Mouse (Mus musculus) heart, postnatal 0 days (tissue): Measurements from ENCODE around the gene St3gal3. TPM values are rescaled to one million over a fixed set of nuclear protein-coding genes. Genes with fewer than 3 reads are reported as not detected.

ENCODE experiments used
- ATAC-seq: fragments of 200-750 bp; cut with Nextera tagmentation; 2 replicates; pipeline ENCODE4 v1.8.0; 2017; ENCODE audit warnings: low read depth, moderate number of reproducible peaks, moderate library complexity; ENCODE audit not compliant: insufficient read depth
- DNase-seq: peaks from one replicate; pipeline ENCODE4 v3.0.0-alpha.2; 2016; ENCODE audit warnings: low spot score
- H3K27ac ChIP-seq: fragments of 300-500 bp; sonication (generic); 2 replicates; pipeline ENCODE4 v1.5.1; 2014; ENCODE audit warnings: low read depth, mild to moderate bottlenecking
- H3K27me3 ChIP-seq: fragments of 300-500 bp; sonication (generic); 2 replicates; pipeline ENCODE4 v1.6.1; 2014; ENCODE audit warnings: low read length, mixed read lengths; ENCODE audit not compliant: control insufficient read depth, insufficient read depth
- H3K36me3 ChIP-seq: fragments of 300-500 bp; sonication (generic); replicated peaks from 2 replicates; pipeline ENCODE4 v1.6.1; 2014; ENCODE audit warnings: low read length, mixed read lengths; ENCODE audit not compliant: control insufficient read depth, insufficient read depth
- H3K4me1 ChIP-seq: fragments of 300-500 bp; sonication (generic); 2 replicates; pipeline ENCODE4 v1.6.1; 2014; ENCODE audit warnings: antibody characterized with exemption; ENCODE audit not compliant: control insufficient read depth, insufficient read depth
- H3K4me2 ChIP-seq: fragments of 300-500 bp; sonication (generic); 2 replicates; pipeline ENCODE4 v1.6.1; 2014; ENCODE audit warnings: low read depth, mild to moderate bottlenecking, low read length, moderate library complexity
- H3K4me3 ChIP-seq: fragments of 300-500 bp; sonication (generic); 2 replicates; pipeline ENCODE4 v1.5.1; 2014; ENCODE audit warnings: low read depth, low read length
- H3K9ac ChIP-seq: fragments of 300-500 bp; sonication (generic); replicated peaks from 2 replicates; pipeline ENCODE4 v1.6.1; 2014; ENCODE audit warnings: low read depth, low read length, mixed read lengths
- H3K9me3 ChIP-seq: fragments of 300-500 bp; sonication (generic); replicated peaks from 2 replicates; pipeline ENCODE4 v1.6.1; 2016; ENCODE audit warnings: low read length; ENCODE audit not compliant: control insufficient read depth
- CTCF ChIP-seq: IDR thresholded peaks from 2 replicates; pipeline ENCODE4 v1.5.1; 2016; ENCODE audit warnings: antibody characterized with exemption, control low read depth, low read depth
- EP300 ChIP-seq: IDR thresholded peaks from 2 replicates; pipeline ENCODE4 v1.6.1; 2016; ENCODE audit warnings: antibody characterized with exemption, low read depth
- WGBS: fragments of 180-500 bp; shearing (Covaris S2); extraction: QIAGEN DNeasy Blood & Tissue Kit; methylation state at CpG from one replicate; pipeline ENCODE4 v1.1.7; 2014; 5-methylcytosine and 5-hydroxymethylcytosine counted together
- polyA plus RNA-seq: library from polyadenylated mRNA; unstranded; fragments of >200 nt; fragmentation: Nextera tagmentation; extraction: Ambion mirVana; gene quantifications from 2 replicates; pipeline ENCODE4 v1.2.1, GENCODE M21; 2015
- total RNA-seq: library from RNA; depleted of rRNA; stranded (reverse); fragments of >200 nt; gene quantifications from 2 replicates; pipeline ENCODE4 v1.2.3, GENCODE M21; 2014; ENCODE audit warnings: low replicate concordance

The St3gal3 gene
- total and polyA plus RNA-seq, 2 experiments from 2014 or later = 8.2 to 44.5 TPM

- no peak overlapping the region for H3K4me3 ChIP-seq
- no peaks in the 10 kb centered on the region for H3K36me3 ChIP-seq
- ATAC-seq = no peak
- H3K4me2 ChIP-seq = no peak overlapping the region
- H3K4me1 ChIP-seq = no peaks in the 10 kb centered on the region
- 63% methylated on average over 7 of the region's 7 CpGs for WGBS
- H3K27ac ChIP-seq = no peak overlapping the region
- H3K9me3 ChIP-seq = no peaks in the 10 kb centered on the region
- DNase-seq = no peak
- H3K9ac ChIP-seq = no peak overlapping the region
- H3K27me3 ChIP-seq = no peaks in the 10 kb centered on the region
- no peak for TF ChIP-seq CTCF
- no peak for TF ChIP-seq EP300
Observed at GRCm38 (mm10) chr4:118071891-118072290, 62.8 kb downstream of the St3gal3 start.

GRCm38 (mm10) chr4:118070255-118071234, 64.2 kb downstream of the St3gal3 start:
- TF ChIP-seq EP300 (no peak), CTCF (no peak)
- no peak overlapping the region for H3K27ac ChIP-seq
- ATAC-seq (no peak), DNase-seq (no peak)
- no peak overlapping the region for H3K4me2 ChIP-seq
- 81% methylated on average over 9 of the region's 9 CpGs for WGBS
- H3K27me3 ChIP-seq = no peaks in the 10 kb centered on the region
- H3K9me3 ChIP-seq = no peaks in the 10 kb centered on the region
- H3K4me3 ChIP-seq = no peak overlapping the region
- H3K9ac ChIP-seq = no peak overlapping the region
- H3K4me1 ChIP-seq = no peaks in the 10 kb centered on the region
- no peaks in the 10 kb centered on the region for H3K36me3 ChIP-seq

GRCm38 (mm10) chr4:118061809-118062463, 72.8 kb downstream of the St3gal3 start:
- Histone ChIP-seq H3K4me3 (no peak overlapping the region), H3K4me1 (peaks cover 21% of the 10 kb centered on the region), H3K36me3 (no peaks in the 10 kb centered on the region), H3K9ac (no peak overlapping the region), H3K27me3 (no peaks in the 10 kb centered on the region), H3K4me2 (no peak overlapping the region), H3K9me3 (no peaks in the 10 kb centered on the region), H3K27ac (peak overlapping the region; percentile 23; the same call in 1 of the 2 replicates)
- ATAC-seq (peak; percentile 27; the same call in 1 of the 2 replicates), DNase-seq (no peak)
- WGBS = 57% methylated on average over 9 of the region's 9 CpGs
- TF ChIP-seq CTCF (no peak), EP300 (no peak)

GRCm38 (mm10) chr4:118060915-118061530, 73.7 kb downstream of the St3gal3 start:
- H3K4me2 ChIP-seq = no peak overlapping the region
- WGBS = 70% methylated on average over 13 of the region's 13 CpGs
- no peak overlapping the region for H3K27ac ChIP-seq
- ATAC-seq = no peak
- peaks cover 21% of the 10 kb centered on the region for H3K4me1 ChIP-seq
- no peaks in the 10 kb centered on the region for H3K36me3 ChIP-seq
- DNase-seq = no peak
- TF ChIP-seq CTCF (no peak), EP300 (no peak)
- H3K4me3 ChIP-seq = no peak overlapping the region
- H3K27me3 ChIP-seq = no peaks in the 10 kb centered on the region
- H3K9me3 ChIP-seq = no peaks in the 10 kb centered on the region
- no peak overlapping the region for H3K9ac ChIP-seq

- no peaks in the 10 kb centered on the region for H3K27me3 ChIP-seq
- no peak overlapping the region for H3K4me2 ChIP-seq
- no peak overlapping the region for H3K4me3 ChIP-seq
- ATAC-seq (peak; percentile 28; the same call in 1 of the 2 replicates), DNase-seq (no peak)
- TF ChIP-seq CTCF (no peak), EP300 (no peak)
- H3K4me1 ChIP-seq = peaks cover 21% of the 10 kb centered on the region
- H3K9me3 ChIP-seq = no peaks in the 10 kb centered on the region
- WGBS = 38% methylated on average over 11 of the region's 11 CpGs
- H3K27ac ChIP-seq = peak overlapping the region; percentile 23; the same call in 1 of the 2 replicates
- H3K9ac ChIP-seq = no peak overlapping the region
- H3K36me3 ChIP-seq = no peaks in the 10 kb centered on the region
Observed at GRCm38 (mm10) chr4:118059816-118060475, 74.8 kb downstream of the St3gal3 start.
